Mouse (Mus musculus) CH12F3 (cell line): Measurements from ENCODE around the gene Best1.
"Not testable (repeated sequence)": the region's sequence is repeated elsewhere in the genome, so short reads cannot be mapped to it uniquely, and the experiment has no call there.

Experiments
- in situ Hi-C: fragments of 300-500 bp; cut with MboI; formaldehyde crosslinking; loops from 2 replicates; pipeline ENCODE4 v1.14.3; 2020; ENCODE audit warnings: low sequenced_read_pairs

Best1 gene

DNA sequence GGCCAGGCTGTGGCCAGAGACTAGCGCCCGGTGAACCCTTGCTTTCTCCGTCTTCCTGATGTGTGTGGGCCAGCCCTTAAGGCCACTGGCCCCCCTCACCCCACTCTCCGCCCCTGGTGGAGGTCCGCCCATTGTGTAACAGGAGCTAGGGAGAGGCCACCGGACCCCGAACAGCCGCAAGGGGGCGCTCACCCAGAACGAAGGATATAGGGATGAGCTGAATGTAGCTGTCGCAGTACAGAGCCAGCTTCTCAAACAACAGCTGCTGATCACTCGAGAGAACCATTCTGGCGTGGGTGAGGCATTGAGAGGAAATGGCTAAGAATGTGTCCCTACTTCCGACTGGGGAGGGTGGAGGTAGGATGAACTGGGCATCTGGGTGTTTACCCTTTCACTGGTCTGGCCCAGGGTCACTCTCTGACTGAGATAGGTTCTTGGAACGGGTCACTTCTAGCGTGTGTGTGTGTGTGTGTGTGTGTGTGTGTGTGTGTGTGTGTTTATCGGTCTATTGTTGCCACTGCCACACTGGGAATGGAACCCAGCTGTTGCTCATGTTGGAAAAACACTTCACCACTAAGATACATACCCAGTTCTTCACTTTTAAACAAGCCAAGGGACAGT lies 8.3 kb downstream of the Best1 start:
- in situ Hi-C loops, result loop anchor here (5.0 kb wide), 1 partner anchor 76 kb away; no protein-coding TSS in a partner anchor

DNA sequence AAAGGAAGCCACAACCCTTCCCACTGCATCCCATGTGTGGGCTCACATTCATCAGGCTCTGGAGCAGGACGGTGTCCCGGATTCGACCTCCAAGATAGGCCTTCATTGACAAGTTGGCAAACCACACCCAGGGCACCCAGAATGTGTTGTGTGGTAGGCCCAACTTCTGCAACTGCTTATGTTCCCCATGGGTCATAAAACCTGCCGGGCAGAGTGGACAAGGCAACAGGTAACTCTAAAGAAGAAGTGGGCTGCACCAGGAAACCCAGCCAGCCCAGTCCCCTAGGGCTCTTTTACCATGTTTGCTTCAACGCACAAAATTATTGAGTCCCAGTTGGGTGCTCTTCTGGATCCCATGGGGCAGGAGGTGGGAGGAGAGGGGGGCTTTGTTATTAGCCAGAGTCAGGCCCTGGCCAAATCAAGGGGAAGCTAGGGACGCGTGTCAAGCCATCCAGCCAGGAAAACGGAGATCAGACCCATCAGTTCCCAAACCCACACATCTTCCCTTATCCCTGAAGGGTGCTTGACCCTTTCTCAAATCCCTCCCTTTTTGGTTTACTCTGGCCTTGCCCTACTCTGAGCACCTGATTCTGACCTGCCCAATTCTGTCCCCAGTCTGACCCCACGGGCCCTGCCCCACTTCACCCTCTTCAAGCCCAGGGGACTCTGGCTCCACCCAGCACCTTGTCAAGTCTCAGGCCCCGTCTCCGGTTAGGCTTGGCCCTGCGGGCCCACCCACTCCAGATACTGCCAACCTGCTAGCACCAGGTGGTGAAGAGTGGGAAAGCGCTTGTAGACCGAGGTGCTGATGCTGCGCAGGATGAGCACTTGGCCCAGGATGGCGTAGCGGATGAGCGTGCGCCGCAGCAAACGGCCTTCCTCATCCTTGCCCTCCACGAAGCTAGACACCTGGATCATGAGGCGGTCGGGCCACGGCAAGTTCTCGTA lies 9.1 kb downstream of the Best1 start:
- in situ Hi-C loops, result loop anchor here (5.0 kb wide), 1 partner anchor 75 kb away; no protein-coding TSS in a partner anchor

DNA sequence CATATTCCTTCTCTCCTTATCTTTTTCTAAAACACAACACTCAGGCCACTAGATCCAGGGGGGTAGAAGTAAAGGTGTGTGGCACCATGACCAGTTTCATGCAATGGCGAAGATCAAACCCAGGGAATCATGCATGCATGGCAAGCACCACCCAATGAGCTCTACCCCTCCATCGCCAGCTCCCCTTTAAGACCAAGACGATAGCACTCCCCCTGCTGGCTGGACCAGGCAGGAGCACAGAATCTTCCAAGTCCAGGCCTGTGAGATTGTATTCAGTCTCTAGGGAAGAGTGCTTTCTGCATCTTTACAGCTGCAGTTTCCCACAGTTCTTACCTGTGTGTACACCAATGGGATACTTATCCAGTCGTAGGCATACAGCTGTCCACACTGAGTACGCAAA lies 10.1 kb downstream of the Best1 start:
- in situ Hi-C loops, result loop anchor here (5.0 kb wide), 1 partner anchor 74 kb away; no protein-coding TSS in a partner anchor

DNA sequence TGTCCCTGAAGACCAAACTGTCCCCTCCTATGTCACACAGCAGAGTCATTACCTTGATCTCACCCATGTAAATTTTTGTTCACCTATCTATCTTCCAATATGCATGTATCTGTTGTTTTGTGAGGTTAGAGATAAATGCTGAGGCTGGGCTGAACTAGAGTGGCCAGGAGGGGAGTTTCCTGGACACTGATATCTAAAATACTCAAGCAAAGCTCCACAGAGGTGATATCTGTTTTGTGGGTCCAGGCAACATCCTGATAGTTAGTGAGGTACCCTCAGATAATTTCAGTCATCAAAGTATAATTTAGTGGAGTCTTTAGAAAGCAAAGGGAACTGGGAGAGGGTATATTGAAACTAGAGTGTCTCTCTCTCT lies 11.6 kb downstream of the Best1 start:
- in situ Hi-C loops, result loop anchor here (5.0 kb wide), 1 partner anchor 73 kb away; no protein-coding TSS in a partner anchor

DNA sequence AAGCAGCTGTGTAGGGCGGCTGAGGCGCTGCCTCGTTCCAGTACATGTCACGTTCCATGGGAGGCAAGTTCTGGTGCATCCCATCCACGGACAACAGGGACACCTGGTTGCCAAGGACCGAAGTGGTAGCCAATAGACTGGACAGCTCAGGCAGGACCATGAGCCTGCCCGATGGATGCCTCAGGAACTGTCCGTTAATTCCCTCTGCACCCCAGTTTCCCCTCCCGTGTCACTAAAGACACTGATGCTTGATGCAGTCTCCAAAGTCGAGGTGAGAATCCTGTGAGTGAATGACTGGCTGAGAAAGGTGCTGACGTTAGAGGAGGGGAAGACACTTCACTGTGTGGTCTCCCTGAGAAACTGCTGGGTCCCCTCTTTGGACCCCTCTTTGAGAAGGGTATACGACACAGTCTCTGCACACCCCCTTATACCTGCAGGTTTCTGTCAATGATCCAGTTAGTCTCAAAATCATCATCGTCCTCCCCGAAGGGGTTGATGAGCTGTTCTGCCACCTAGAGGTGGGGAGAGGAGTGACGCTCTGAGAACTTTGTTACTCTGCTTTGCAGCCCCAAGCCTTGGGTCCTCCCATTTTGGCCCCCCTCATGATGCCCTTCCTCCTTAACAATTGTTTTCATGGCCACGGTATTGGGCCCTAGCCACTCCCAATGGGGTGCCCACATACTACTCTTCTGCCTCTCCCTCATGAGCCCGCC lies 12.1 kb downstream of the Best1 start:
- in situ Hi-C loops, result no loop called here

DNA sequence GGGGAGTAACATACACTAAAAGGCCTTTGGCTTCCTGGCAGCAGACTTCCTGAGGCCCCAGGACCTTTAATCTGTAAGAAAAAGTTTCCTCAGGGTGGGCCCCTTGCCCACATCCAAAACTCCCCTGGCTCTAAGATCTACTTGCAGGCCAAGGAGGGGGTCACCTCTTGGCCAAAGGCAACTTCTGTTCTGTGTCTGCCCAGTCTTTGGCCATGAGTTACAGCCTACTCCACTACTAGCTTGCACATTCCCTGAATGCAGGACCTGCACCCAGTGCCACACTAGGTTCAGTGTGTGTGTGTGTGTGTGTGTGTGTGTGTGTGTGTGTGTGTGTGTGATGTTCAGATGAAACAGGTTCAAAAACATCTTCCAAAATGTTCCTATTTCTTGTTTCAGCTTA lies 13.8 kb downstream of the Best1 start:
- in situ Hi-C loops, result no loop called here

DNA sequence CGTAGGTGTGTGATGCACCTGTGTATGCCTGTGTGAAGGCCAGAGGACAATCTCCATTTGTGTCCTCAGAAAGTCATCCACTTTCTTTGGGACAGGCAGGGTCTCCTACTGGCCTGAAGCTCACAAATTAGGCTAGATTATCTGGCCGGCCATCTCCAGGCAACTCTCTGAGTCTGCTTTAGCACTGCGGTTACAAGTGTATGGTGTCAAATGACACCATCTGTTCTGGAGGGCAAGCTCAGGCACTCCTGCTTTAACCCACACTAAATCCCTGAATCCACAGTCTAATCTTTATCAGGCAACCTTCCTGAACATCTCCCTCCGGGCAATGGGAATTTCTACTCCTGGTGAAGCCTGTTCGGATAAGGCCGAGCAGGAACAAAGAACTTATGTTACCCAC lies 14.2 kb downstream of the Best1 start:
- in situ Hi-C loops, result no loop called here

DNA sequence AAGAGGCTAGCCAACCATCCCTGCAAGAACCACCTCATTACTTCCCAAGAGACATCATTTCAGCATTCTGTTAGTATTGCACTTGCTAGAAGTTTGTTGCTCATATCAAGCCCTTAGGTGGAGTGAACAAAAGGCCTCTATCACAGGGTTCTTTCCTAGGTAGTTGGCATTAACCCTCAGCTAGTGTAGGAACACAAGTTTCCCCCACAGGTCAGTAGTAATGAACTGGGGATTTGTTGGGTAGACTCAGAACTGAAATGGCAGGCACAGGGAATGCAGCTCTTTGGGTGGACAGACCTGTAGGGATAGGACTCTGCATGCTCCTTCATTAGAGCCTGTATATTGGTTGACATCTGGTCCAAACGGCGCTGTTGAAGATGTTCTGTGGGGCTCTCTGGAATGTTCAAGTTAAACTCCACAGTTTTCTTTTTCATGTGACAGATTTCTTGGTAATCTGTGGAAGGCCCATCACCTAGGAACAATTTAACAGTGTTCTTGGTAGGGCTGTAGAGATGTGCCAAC lies 15.5 kb downstream of the Best1 start:
- in situ Hi-C loops, result no loop called here

DNA sequence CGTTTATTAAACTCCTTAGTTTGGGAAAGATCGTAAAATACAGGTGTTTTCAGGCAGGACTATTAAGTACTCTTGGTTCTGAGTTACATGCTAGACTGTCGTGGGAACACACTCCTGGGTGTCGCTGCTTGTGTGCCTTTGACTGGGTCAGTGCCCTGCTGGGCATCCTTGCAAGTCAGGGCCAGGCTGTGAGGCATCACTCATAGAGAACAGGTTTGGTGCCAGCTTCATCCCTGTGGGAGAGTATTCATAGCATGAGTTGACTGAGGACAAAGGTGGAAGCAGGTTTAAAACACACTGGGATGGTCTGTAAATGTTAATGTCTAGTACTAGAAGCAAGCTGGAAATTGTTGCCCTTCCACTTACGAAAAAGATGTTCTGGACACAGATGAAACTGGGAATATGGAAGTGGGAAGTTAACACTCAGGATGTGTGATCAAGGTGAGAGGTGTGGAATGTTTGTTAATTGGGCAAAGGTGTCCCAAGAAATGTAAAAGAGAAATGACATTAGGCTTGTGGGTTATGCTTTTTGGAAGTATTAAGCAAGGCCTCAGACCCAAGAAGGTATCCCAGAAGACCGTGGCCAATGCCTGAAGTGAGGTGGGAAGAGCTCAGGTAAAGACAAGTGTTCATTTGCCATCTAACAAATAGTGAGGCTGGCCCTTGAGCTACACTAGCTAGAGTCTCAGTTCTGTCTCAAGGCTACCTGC lies 16.1 kb downstream of the Best1 start:
- in situ Hi-C loops, result no loop called here

DNA sequence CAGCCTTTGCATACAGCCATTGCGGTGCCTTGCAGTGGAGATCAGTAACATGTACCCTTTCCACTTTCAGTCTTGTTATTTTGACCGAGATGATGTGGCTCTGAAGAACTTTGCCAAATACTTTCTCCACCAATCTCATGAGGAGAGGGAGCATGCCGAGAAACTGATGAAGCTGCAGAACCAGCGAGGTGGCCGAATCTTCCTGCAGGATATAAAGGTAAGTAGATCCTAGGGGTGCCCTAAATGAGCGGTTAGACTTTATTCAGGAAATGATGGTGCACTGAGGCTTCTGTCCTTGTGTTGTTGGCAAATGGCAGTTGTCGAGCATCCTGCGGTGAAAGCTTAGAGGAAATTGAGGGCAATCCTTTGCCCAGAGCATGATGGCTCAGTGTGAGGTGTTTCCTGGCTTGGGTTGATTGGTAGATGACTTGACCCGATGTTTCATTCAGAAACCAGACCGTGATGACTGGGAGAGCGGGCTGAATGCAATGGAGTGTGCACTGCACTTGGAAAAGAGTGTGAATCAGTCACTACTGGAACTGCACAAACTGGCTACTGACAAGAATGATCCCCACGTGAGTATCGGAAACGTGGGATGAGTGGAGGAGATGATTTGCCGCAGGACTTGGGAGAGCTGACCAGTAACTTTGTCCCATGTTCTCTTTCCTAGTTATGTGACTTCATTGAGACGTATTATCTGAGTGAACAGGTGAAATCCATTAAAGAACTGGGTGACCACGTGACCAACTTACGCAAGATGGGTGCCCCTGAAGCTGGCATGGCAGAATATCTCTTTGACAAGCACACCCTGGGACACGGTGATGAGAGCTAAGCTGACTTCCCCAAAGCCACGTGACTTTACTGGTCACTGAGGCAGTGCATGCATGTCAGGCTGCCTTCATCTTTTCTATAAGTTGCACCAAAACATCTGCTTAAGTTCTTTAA lies 17.1 kb downstream of the Best1 start:
- in situ Hi-C loops, result no loop called here

DNA sequence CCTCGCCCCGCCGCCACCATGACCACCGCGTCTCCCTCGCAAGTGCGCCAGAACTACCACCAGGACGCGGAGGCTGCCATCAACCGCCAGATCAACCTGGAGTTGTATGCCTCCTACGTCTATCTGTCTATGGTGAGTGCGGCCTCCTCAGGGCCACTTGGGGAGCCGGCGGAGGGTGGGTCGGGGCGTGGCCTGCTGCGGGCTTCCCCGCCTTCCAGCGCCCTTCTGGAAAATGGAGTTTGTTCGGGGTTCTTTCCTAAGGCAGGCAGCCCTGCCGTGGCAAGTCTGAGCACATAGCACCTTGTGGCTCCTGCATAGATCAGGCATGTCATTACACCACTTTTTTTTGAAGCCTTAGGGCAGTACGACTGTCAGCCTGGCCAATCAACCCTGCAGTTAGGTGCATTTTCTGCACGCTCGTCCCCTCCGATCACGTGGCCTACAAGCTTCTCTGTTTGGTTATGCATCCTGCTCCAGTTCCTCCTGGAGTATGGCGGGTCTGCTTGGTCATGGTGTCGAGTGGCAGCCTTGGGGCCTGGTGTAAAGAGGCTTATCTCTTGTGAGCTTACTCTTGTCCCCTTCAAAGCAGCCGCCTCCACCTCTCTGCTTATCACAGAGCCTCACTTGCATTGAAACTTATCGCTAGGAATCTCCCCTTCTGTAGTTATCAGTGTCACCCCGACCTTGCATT lies 18.4 kb downstream of the Best1 start:
- in situ Hi-C loops, result no loop called here

DNA sequence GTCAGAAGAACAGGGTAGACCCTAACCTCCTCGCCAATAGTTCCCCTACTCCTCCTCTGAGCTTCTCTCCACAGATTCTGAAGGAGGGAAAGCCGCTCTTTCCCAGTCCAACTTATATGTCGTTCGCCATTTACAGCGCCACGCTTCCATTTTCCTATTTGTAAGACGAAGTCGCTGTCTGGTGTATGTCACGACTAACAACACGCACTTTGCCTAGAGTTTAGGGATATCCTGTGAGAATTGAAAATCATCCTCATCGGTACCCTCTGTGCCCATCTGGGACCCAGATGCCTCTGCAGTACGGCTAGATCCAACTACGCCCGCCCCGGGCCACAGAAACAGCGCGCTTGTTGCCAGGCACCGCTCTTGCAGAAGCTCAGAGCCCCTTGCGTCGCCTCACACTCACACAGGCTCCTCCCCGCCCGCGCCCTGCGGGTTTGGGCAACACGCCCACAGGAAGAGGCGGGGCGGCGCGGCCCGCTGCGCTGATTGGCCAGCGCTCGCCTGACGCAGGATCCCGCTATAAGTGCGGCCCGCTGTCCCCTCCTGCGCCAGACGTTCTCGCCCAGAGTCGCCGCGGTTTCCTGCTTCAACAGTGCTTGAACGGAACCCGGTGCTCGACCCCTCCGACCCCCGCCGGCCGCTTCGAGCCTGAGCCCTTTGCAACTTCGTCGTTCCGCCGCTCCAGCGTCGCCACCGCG lies 19.1 kb downstream of the Best1 start:
- in situ Hi-C loops, result no loop called here

DNA sequence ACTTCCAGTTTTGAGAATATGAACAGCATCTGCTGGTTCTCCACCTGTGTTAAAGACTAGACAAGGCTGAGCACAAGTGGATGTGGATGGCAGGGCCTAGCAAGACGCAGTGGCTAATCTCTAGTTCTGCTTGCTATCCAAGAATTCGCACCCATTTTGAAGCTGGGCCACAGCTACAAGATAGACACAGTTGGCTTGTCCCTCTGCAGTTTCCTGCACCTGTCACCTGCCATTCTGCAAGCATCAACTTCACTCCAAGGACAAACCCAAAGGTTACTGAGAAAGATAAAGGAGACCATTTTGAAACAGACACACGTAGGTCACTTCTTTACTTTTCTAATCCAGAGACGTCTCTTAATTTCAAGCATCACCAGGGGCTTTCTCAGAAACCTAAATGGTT lies 19.8 kb downstream of the Best1 start:
- in situ Hi-C loops, result no loop called here

DNA sequence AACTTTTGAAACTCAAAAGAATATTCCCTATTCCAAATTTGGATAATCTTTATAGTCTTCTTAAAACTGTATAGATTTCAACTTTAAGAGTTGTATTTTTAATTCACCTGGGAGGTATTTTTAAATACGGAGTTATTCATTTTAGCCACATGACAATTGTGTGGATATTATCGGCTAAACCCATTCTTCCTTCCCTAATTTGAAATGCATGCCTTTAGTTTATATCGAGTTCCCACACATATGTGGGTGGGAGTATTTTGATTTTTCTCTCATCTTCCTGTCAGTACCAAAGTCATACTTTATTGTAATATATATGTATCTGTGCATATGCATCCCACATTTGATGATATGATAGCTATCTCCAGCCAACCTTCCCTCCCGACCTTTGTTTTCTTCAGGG lies 21.2 kb downstream of the Best1 start, which contains the start of gene Fth1:
TSS of gene Fth1 (plus strand) at position 341 of the 400 bp plus-strand sequence.
- in situ Hi-C loops, result no loop called here

DNA sequence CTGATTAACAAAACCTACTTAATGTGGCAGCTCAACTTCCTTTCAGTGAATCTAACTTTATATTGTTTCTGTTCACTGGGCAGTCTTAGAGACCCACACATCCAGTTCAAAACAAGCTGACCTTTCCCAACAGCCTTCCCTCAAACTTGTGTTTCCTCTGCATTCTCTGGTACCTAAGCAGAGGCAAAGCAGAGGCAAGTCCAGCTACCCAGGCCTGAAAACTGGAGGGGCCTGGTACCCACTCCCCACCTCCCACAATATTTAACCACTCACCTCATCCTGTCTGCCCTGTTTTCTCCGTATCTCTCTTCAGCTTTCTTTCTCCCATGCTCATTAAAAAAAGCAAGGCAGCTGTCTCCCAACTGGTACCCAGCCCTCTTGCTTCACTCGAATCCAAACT lies 22.3 kb downstream of the Best1 start:
- in situ Hi-C loops, result no loop called here

DNA sequence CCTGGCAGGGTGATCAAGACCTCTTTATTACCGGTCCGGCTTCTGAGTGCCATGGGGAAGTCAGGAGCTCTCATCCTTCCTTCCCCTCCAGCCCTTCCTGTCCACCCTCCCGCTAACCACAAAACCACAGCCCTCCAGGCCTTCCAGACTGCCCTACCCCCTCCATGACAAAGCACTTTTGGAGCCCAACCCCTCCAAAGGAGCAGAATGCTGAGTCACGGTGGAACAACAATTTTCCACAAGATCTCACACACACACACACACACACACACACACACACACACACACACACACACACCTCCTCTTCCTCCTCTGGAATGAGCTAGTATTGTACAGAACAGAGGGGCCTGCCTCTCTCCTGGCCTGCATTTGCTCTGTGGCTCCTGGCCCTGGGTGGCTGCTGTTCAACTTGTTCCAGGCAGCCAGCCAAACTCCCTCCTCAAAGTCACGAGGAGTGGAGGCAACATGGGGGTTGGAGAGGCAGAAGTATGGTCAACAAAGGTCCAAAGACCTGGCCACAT lies 22.9 kb downstream of the Best1 start:
- in situ Hi-C loops, result no loop called here

DNA sequence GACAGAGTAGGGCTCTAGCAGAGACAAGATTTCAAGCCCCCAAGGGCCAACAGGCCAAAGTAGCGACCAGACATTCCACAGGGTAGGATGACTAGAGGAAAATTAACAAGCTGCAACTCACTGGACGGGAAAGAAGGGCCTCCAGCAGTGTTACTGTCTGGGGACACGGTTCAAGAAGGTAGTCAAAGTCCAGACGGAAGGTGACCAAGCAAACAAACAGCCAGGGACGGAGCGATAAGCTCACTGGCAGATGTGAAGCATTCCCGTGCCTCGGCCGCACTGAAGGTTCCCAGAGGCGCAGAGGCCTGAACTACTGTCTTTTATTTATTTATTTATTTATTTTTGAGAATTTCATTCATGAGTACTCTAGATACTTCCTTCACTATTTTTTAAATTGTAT lies 24.3 kb downstream of the Best1 start:
- in situ Hi-C loops, result no loop called here

DNA sequence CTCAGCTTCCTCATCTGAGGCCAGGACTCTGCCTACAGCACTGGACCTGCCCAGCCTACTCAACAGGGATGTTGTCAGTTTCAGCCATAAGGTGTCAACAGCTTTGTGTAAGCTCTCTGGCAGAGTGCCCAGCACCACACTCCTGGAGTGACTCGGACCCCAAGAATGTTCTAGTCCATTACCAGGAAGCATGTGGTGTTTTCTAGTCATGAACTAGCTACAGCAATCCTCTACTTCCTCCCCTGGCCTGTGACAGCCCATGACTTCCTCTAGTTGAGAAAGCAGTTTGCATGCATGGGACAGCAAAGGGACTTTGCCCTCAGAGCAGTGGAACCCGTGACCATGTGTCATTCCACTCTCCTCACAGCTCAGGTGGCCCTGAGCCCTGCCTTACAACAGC lies 26.6 kb downstream of the Best1 start:
- in situ Hi-C loops, result not testable (repeated sequence)
